Mouse (Mus musculus) cortical plate, adult 2 months (tissue): ENCODE data around the gene Myrf.

Experiments used
- CTCF ChIP-seq: fragments of 200-500 bp; IDR thresholded peaks from 2 replicates; pipeline ENCODE4 v1.5.1; 2011; ENCODE audit warnings: mild to moderate bottlenecking, control low read depth, low read length; ENCODE audit not compliant: insufficient read depth; ENCODE audit errors: extremely low read depth
- POLR2A ChIP-seq: fragments of 200-500 bp; IDR thresholded peaks from 2 replicates; pipeline ENCODE4 v1.6.1; 2011; ENCODE audit warnings: mild to moderate bottlenecking, low read length, control low read depth; ENCODE audit not compliant: insufficient read depth; ENCODE audit errors: extremely low read depth

DNA sequence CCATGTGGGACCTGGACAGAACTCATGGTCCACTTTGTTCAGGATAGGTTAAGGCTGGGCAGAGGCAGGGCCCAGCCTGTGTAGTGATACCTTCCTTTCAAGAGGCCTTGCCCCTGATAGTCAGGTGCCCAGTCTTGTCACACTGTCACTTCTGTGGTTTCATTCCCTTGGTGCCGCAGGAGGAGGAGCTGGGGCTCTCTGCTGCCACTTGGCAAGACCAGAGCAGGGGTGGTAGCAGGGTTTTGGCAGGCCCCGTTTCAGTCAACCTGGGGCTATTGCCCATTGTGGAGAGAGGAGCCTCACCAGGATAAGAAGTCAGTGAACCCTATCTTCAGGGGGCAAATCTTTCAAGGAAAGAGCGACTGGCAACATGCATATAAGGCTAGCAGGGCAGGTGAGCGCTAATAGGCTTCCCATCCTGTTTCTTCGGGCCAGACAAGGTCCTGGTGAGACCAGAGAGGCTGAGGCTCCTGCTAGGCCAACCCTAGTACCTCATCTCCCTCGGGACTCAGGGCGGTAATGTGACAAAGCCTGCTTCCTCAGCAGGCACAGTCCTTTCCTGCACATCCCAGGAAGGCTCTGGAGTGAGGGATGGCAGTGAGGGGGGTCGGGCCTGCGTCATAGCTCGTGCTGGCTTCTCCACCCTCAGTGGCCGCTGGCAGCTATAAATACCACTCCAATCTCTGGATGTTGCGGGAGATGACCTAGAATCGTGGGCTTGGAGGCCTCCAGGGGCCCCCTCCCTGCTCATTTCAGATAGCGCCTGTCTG is 40.4 kb upstream of the Myrf start:
- TF ChIP-seq CTCF (no peak), POLR2A (0 out of 2 replicates have a peak, but pooled peaks have one; percentile 14)
